ENCODE assay signal across 16 mouse cellular contexts in the genomic region with DNA sequence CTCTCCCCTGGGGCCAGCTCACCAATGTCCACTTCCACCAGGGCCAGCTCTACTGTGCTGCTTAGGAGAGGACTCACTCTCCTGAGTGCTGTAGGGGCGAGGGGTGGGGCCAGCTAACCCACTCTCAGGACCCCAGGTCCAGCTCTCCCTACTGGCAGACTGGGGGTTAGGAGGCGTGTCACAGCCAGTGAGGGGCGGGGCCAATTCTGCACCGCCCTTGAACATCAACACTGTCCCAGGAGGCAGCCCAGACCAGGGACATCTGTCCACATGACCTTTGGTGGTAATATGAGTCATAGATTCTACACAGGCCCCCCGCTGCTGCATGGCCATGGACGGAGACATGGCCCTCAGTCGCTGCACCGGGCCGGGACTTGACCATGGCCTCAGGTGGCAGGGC. TPM values are rescaled to one million over a fixed set of nuclear protein-coding genes. Genes with fewer than 3 reads are reported as not detected.
A peak's percentile ranks its signal among the peaks of the same experiment; 100 is the strongest.
DNase-seq lines count a peak whose midpoint lies in the region; ATAC-seq lines count a peak whose summit lies in the region.
"Had no signal": no experiment of that assay in that cellular context is flagged by ENCODE, and none has a peak within 500 bp of the region (broad histone marks: within the 10 kb centered on the region; RNA-seq: fewer than 3 reads in every experiment).

No protein-coding gene starts in this region.

- DNase-seq in embryonic facial prominence, embryonic 11.5 days (ENCODE audit: low spot score), result no peak
- DNase-seq in embryonic facial prominence, embryonic 10.5 days (ENCODE audit: low spot score), result no peak
- no peak for DNase-seq in limb, embryonic 11.5 days (ENCODE audit: low spot score)
- DNase-seq in limb, embryonic 10.5 days (ENCODE audit: low spot score), result no peak
- DNase-seq in adrenal gland, postnatal 36 days, result peak; percentile 64 to 77
- DNase-seq in midbrain, embryonic 10.5 days (ENCODE audit: low spot score), result no peak
- no peak for DNase-seq in MN1 (ENCODE audit: low spot score)
- DNase-seq: cerebellum, adult 8-10 months; gastrocnemius, adult 2 months; lung, postnatal 36 days had no signal

- no peak overlapping the region for H3K9ac ChIP-seq in embryonic facial prominence, embryonic 11.5 days (replicated peaks; ENCODE audit: low read length)
- H3K9ac ChIP-seq in limb, embryonic 11.5 days (ENCODE audit: low read length), result no peak overlapping the region
- no peak overlapping the region for H3K9ac ChIP-seq in stomach, embryonic 15.5 days
- H3K9ac ChIP-seq: neural tube, embryonic 15.5 days had no signal

- H3K27ac ChIP-seq in embryonic facial prominence, embryonic 11.5 days (replicated peaks; ENCODE audit: low read depth, low read length), result no peak overlapping the region
- H3K27ac ChIP-seq in embryonic facial prominence, embryonic 10.5 days (replicated peaks), result no peak overlapping the region
- H3K27ac ChIP-seq in limb, embryonic 11.5 days (replicated peaks; ENCODE audit: low read depth, low read length), result no peak overlapping the region
- H3K27ac ChIP-seq in limb, embryonic 10.5 days, result no peak overlapping the region
- no peak overlapping the region for H3K27ac ChIP-seq in stomach, embryonic 15.5 days
- no peak overlapping the region for H3K27ac ChIP-seq in midbrain, embryonic 10.5 days (replicated peaks)
- H3K27ac ChIP-seq: gastrocnemius, adult 2 months; hindbrain, postnatal 0 days; layer of hippocampus, adult 2 months; neural tube, embryonic 15.5 days had no signal

- H3K4me1 ChIP-seq in embryonic facial prominence, embryonic 11.5 days (ENCODE audit: control insufficient read depth, insufficient read depth, low read length), result no peaks in the 10 kb centered on the region
- peaks cover 8% of the 10 kb centered on the region for H3K4me1 ChIP-seq in embryonic facial prominence, embryonic 10.5 days
- no peaks in the 10 kb centered on the region for H3K4me1 ChIP-seq in limb, embryonic 11.5 days (ENCODE audit: control insufficient read depth, insufficient read depth, low read length)
- 0 out of 2 replicates have a peak, but pooled peaks cover 5% of the 10 kb centered on the region for H3K4me1 ChIP-seq in limb, embryonic 10.5 days
- no peaks in the 10 kb centered on the region for H3K4me1 ChIP-seq in stomach, embryonic 15.5 days
- no peaks in the 10 kb centered on the region for H3K4me1 ChIP-seq in midbrain, embryonic 10.5 days

- H3K36me3 ChIP-seq in embryonic facial prominence, embryonic 11.5 days (replicated peaks; ENCODE audit: control insufficient read depth, insufficient read depth, low read depth, low read length), result no peaks in the 10 kb centered on the region
- H3K36me3 ChIP-seq in embryonic facial prominence, embryonic 10.5 days (replicated peaks), result no peaks in the 10 kb centered on the region
- H3K36me3 ChIP-seq in limb, embryonic 11.5 days (ENCODE audit: control insufficient read depth, insufficient read depth, low read length), result no peaks in the 10 kb centered on the region
- no peaks in the 10 kb centered on the region for H3K36me3 ChIP-seq in limb, embryonic 10.5 days
- no peaks in the 10 kb centered on the region for H3K36me3 ChIP-seq in stomach, embryonic 15.5 days
- no peaks in the 10 kb centered on the region for H3K36me3 ChIP-seq in midbrain, embryonic 10.5 days
- H3K36me3 ChIP-seq: neural tube, embryonic 15.5 days had no signal

- H3K27me3 ChIP-seq in embryonic facial prominence, embryonic 11.5 days (ENCODE audit: control insufficient read depth, insufficient read depth, low read length), result no peaks in the 10 kb centered on the region
- no peaks in the 10 kb centered on the region for H3K27me3 ChIP-seq in embryonic facial prominence, embryonic 10.5 days (replicated peaks; ENCODE audit: low read depth, poor library complexity, severe bottlenecking)
- H3K27me3 ChIP-seq in limb, embryonic 11.5 days (ENCODE audit: control insufficient read depth, insufficient read depth, low read length), result no peaks in the 10 kb centered on the region
- H3K27me3 ChIP-seq in limb, embryonic 10.5 days (ENCODE audit: low read depth, poor library complexity, severe bottlenecking), result no peaks in the 10 kb centered on the region
- H3K27me3 ChIP-seq in stomach, embryonic 15.5 days (replicated peaks), result no peaks in the 10 kb centered on the region
- H3K27me3 ChIP-seq in midbrain, embryonic 10.5 days (ENCODE audit: low read depth, poor library complexity, severe bottlenecking), result no peaks in the 10 kb centered on the region
- H3K27me3 ChIP-seq: neural tube, embryonic 15.5 days had no signal

- peak; percentile 62; the same call in 1 of the 2 replicates for ATAC-seq in embryonic facial prominence, embryonic 11.5 days (replicated peaks; ENCODE audit: insufficient number of reproducible peaks, low FRiP score, low TSS enrichment, low read depth)
- peak; percentile 47; the same call in 1 of the 2 replicates for ATAC-seq in limb, embryonic 11.5 days (ENCODE audit: insufficient number of reproducible peaks, low FRiP score, low TSS enrichment, low read depth)
- peak; percentile 31; the same call in 1 of the 2 replicates for ATAC-seq in stomach, embryonic 15.5 days (ENCODE audit: insufficient read depth, low FRiP score, low read depth)
- ATAC-seq: hindbrain, postnatal 0 days had no signal

- H3K4me2 ChIP-seq in embryonic facial prominence, embryonic 11.5 days (ENCODE audit: low read depth, low read length), result no peak overlapping the region
- H3K4me2 ChIP-seq in limb, embryonic 11.5 days (ENCODE audit: low read depth, severe bottlenecking), result no peak overlapping the region
- H3K4me2 ChIP-seq in stomach, embryonic 15.5 days, result no peak overlapping the region
- H3K4me2 ChIP-seq: neural tube, embryonic 15.5 days had no signal

- WGBS in embryonic facial prominence, embryonic 11.5 days, result 49% methylated on average over 9 of the region's 9 CpGs
- WGBS in embryonic facial prominence, embryonic 10.5 days, result 45% methylated on average over 9 of the region's 9 CpGs
- 42% methylated on average over 9 of the region's 9 CpGs for WGBS in limb, embryonic 11.5 days
- WGBS in limb, embryonic 10.5 days, result 49% methylated on average over 9 of the region's 9 CpGs
- WGBS in stomach, embryonic 15.5 days, result 54% methylated on average over 9 of the region's 9 CpGs
- 51% methylated on average over 9 of the region's 9 CpGs for WGBS in midbrain, embryonic 10.5 days

- no peaks in the 10 kb centered on the region for H3K9me3 ChIP-seq in embryonic facial prominence, embryonic 11.5 days (replicated peaks; ENCODE audit: control insufficient read depth, low read length)
- no peaks in the 10 kb centered on the region for H3K9me3 ChIP-seq in embryonic facial prominence, embryonic 10.5 days
- H3K9me3 ChIP-seq in limb, embryonic 11.5 days (ENCODE audit: control insufficient read depth, low read length), result no peaks in the 10 kb centered on the region
- H3K9me3 ChIP-seq in limb, embryonic 10.5 days (replicated peaks), result no peaks in the 10 kb centered on the region
- H3K9me3 ChIP-seq in stomach, embryonic 15.5 days, result no peaks in the 10 kb centered on the region
- H3K9me3 ChIP-seq in midbrain, embryonic 10.5 days (replicated peaks), result no peaks in the 10 kb centered on the region
- H3K9me3 ChIP-seq: neural tube, embryonic 15.5 days had no signal

- no peak overlapping the region for H3K4me3 ChIP-seq in embryonic facial prominence, embryonic 11.5 days (ENCODE audit: low read depth, low read length)
- H3K4me3 ChIP-seq in embryonic facial prominence, embryonic 10.5 days, result no peak overlapping the region
- H3K4me3 ChIP-seq in limb, embryonic 11.5 days (ENCODE audit: low read depth, low read length), result no peak overlapping the region
- no peak overlapping the region for H3K4me3 ChIP-seq in limb, embryonic 10.5 days
- H3K4me3 ChIP-seq in stomach, embryonic 15.5 days (replicated peaks), result no peak overlapping the region
- H3K4me3 ChIP-seq in midbrain, embryonic 10.5 days, result no peak overlapping the region
- H3K4me3 ChIP-seq: gastrocnemius, adult 2 months; layer of hippocampus, adult 2 months; neural tube, embryonic 15.5 days had no signal

RNA-seq across cellular contexts. Expression of gene Ccdc38, which starts 19.4 kb away (rescaled TPM):
- 0.43 and 0.46 TPM in 2 replicates for polyA plus RNA-seq in embryonic facial prominence, embryonic 11.5 days (2014; fragmentation: Nextera tagmentation; extraction: Ambion mirVana)
- polyA plus RNA-seq in embryonic facial prominence, embryonic 10.5 days (2016; fragmentation: Nextera tagmentation; extraction: Ambion mirVana), result 0.34 and 0.44 TPM in 2 replicates
- 0.21 and 0.23 TPM in 2 replicates for polyA plus RNA-seq in limb, embryonic 11.5 days (2014; fragmentation: Nextera tagmentation; extraction: Ambion mirVana)
- polyA plus RNA-seq in limb, embryonic 10.5 days (2016; fragmentation: Nextera tagmentation; extraction: Ambion mirVana), result 0.28 and 0.41 TPM in 2 replicates
- not detected for total RNA-seq in adrenal gland, postnatal 36 days (2021)
- polyA plus RNA-seq in stomach, embryonic 15.5 days (2015; fragmentation: Nextera tagmentation; extraction: Ambion mirVana), result 0.40 and 0.55 TPM in 2 replicates
- polyA plus RNA-seq in midbrain, embryonic 10.5 days (2016; fragmentation: Nextera tagmentation; extraction: Ambion mirVana), result 0.31 and 0.36 TPM in 2 replicates
- total RNA-seq: gastrocnemius, adult 2 months; hindbrain, postnatal 0 days; layer of hippocampus, adult 2 months; left cerebral cortex, postnatal 25 days had no signal

RNA-seq across cellular contexts. Expression of gene Amdhd1, which starts 20.0 kb away (rescaled TPM):
- 0.25 and 0.31 TPM in 2 replicates for polyA plus RNA-seq in embryonic facial prominence, embryonic 11.5 days (2014; fragmentation: Nextera tagmentation; extraction: Ambion mirVana)
- polyA plus RNA-seq in embryonic facial prominence, embryonic 10.5 days (2016; fragmentation: Nextera tagmentation; extraction: Ambion mirVana), result 0.11 and 0.18 TPM in 2 replicates
- polyA plus RNA-seq in limb, embryonic 11.5 days (2014; fragmentation: Nextera tagmentation; extraction: Ambion mirVana), result 0.23 and 0.43 TPM in 2 replicates
- polyA plus RNA-seq in limb, embryonic 10.5 days (2016; fragmentation: Nextera tagmentation; extraction: Ambion mirVana), result 0.19 and 0.36 TPM in 2 replicates
- under 1 TPM in 1 of 2 experiments, not detected in 1; 0.17 TPM for total RNA-seq in adrenal gland, postnatal 36 days (2021)
- 1.7 and 1.9 TPM in 2 replicates for polyA plus RNA-seq in stomach, embryonic 15.5 days (2015; fragmentation: Nextera tagmentation; extraction: Ambion mirVana)
- 0.22 and 0.25 TPM in 2 replicates for polyA plus RNA-seq in midbrain, embryonic 10.5 days (2016; fragmentation: Nextera tagmentation; extraction: Ambion mirVana)
- total RNA-seq: gastrocnemius, adult 2 months; midbrain, postnatal 0 days had no signal

RNA-seq across cellular contexts. Expression of gene Snrpf, which starts 29.7 kb away (rescaled TPM):
- polyA plus RNA-seq in embryonic facial prominence, embryonic 11.5 days (2014; fragmentation: Nextera tagmentation; extraction: Ambion mirVana), result 137 and 140 TPM in 2 replicates
- polyA plus RNA-seq in embryonic facial prominence, embryonic 10.5 days (2016; fragmentation: Nextera tagmentation; extraction: Ambion mirVana), result 189 TPM in 2 replicates
- polyA plus RNA-seq in limb, embryonic 11.5 days (2014; fragmentation: Nextera tagmentation; extraction: Ambion mirVana), result 192 and 200 TPM in 2 replicates
- polyA plus RNA-seq in limb, embryonic 10.5 days (2016; fragmentation: Nextera tagmentation; extraction: Ambion mirVana), result 192 and 220 TPM in 2 replicates
- total RNA-seq in adrenal gland, postnatal 36 days (2021), result 10 to 100 TPM; 15.3 to 17.3 TPM
- polyA plus RNA-seq in stomach, embryonic 15.5 days (2015; fragmentation: Nextera tagmentation; extraction: Ambion mirVana), result 111 and 128 TPM in 2 replicates
- 165 and 191 TPM in 2 replicates for polyA plus RNA-seq in midbrain, embryonic 10.5 days (2016; fragmentation: Nextera tagmentation; extraction: Ambion mirVana)

Comparison
In these comparisons a context has a peak if more than half of its experiments do, and no peak if none do; other contexts are left out.
1. DNase-seq: peak in adrenal gland, postnatal 36 days (2 of 2); none in embryonic facial prominence, embryonic 11.5 days (single experiment), embryonic facial prominence, embryonic 10.5 days (single experiment), limb, embryonic 11.5 days (single experiment), limb, embryonic 10.5 days (single experiment), midbrain, embryonic 10.5 days (single experiment) and MN1 (single experiment).
2. Peak in every context shown above with its lines, with median percentiles within 50 percentile points of each other: ATAC-seq.